Mouse (Mus musculus) MEL (cell line): Measurements from ENCODE around the gene Gpn2. TPM values are rescaled to one million over a fixed set of nuclear protein-coding genes. Genes with fewer than 3 reads are reported as not detected.

ENCODE experiments used
- DNase-seq: peaks from one replicate; pipeline ENCODE4 v3.0.0; 2011; ENCODE audit warnings: low read depth, low spot score
- H3K27ac ChIP-seq: 2 replicates; pipeline ENCODE4 v1.5.1; 2012; ENCODE audit warnings: low read depth, mild to moderate bottlenecking, control low read depth, low read length, moderate library complexity; ENCODE audit not compliant: control insufficient read depth
- H3K27me3 ChIP-seq, 2 experiments: fragments of 150-350 bp in 1 of 2; sonication (generic) in 1 of 2; 2 replicates each; pipeline ENCODE4 v1.6.1; 2012; ENCODE audit warnings: low read length in 2 of 2, mild to moderate bottlenecking in 2 of 2, improper control_type of control experiment in 1 of 2, moderate library complexity in 1 of 2; ENCODE audit not compliant: insufficient read depth in 2 of 2, control insufficient read depth in 1 of 2
- H3K36me3 ChIP-seq, 2 experiments: 2 replicates each; pipeline ENCODE4 v1.6.1; 2012 to 2014; ENCODE audit warnings: low read length in 2 of 2, improper control_type of control experiment in 1 of 2, inconsistent platforms in 1 of 2, mild to moderate bottlenecking in 1 of 2; ENCODE audit not compliant: insufficient read depth in 2 of 2, control insufficient read depth in 1 of 2
- H3K4me1 ChIP-seq, 2 experiments: fragments of 150-350 bp in 1 of 2; sonication (generic) in 1 of 2; 2 replicates each; pipeline ENCODE4 v1.6.1; 2012; ENCODE audit warnings: low read length in 2 of 2, improper control_type of control experiment in 1 of 2, mild to moderate bottlenecking in 1 of 2; ENCODE audit not compliant: insufficient read depth in 2 of 2, control insufficient read depth in 1 of 2
- H3K4me3 ChIP-seq, 2 experiments: fragments of 150-350 bp in 1 of 2; sonication (generic) in 1 of 2; 2 replicates each; pipeline ENCODE4 v1.5.1; 2012; ENCODE audit warnings: low read depth in 2 of 2, low read length in 2 of 2, mild to moderate bottlenecking in 2 of 2, moderate library complexity in 2 of 2, control low read depth in 1 of 2, improper control_type of control experiment in 1 of 2; ENCODE audit not compliant: control insufficient read depth in 1 of 2, insufficient read depth in 1 of 2
- H3K79me2 ChIP-seq: 2 replicates; pipeline ENCODE4 v1.6.1; 2012; ENCODE audit warnings: mild to moderate bottlenecking, low read length, moderate library complexity; ENCODE audit not compliant: control insufficient read depth, poor library complexity, insufficient read depth
- H3K9ac ChIP-seq: 2 replicates; pipeline ENCODE4 v1.6.1; 2012; ENCODE audit warnings: low read depth, mild to moderate bottlenecking, control low read depth, low read length, moderate library complexity; ENCODE audit not compliant: control insufficient read depth, poor library complexity, severe bottlenecking
- H3K9me3 ChIP-seq: fragments of 150-350 bp; sonication (generic); replicated peaks from 2 replicates; pipeline ENCODE4 v1.6.1; 2012; ENCODE audit warnings: mild to moderate bottlenecking, low read length, improper control_type of control experiment, moderate library complexity; ENCODE audit not compliant: insufficient read depth
- BHLHE40 ChIP-seq: IDR thresholded peaks from 2 replicates; pipeline ENCODE4 v1.6.1; 2012; ENCODE audit warnings: low read depth, mild to moderate bottlenecking, inconsistent platforms, low read length, improper control_type of control experiment, borderline replicate concordance
- CHD1 ChIP-seq: IDR thresholded peaks from 2 replicates; pipeline ENCODE4 v1.6.1; 2012; ENCODE audit warnings: low read depth, mild to moderate bottlenecking, inconsistent platforms, low read length, improper control_type of control experiment
- CTCF ChIP-seq, 3 experiments: IDR thresholded peaks in 2 of 3; conservative IDR thresholded peaks in 1 of 3; 2 replicates each; pipeline ENCODE4 v1.5.1; 2011 to 2012; ENCODE audit warnings: low read length in 3 of 3, low read depth in 2 of 3, mild to moderate bottlenecking in 2 of 3, improper control_type of control experiment in 1 of 3, inconsistent platforms in 1 of 3, mixed read lengths in 1 of 3, moderate library complexity in 1 of 3; ENCODE audit not compliant: control insufficient read depth in 1 of 3, insufficient read depth in 1 of 3, poor library complexity in 1 of 3, severe bottlenecking in 1 of 3
- E2F4 ChIP-seq: IDR thresholded peaks from 2 replicates; pipeline ENCODE4 v1.6.1; 2011; ENCODE audit warnings: low read depth, low read length, improper control_type of control experiment, borderline replicate concordance
- ELF1 ChIP-seq: IDR thresholded peaks from 2 replicates; pipeline ENCODE4 v1.6.1; 2014; ENCODE audit warnings: low read depth, mild to moderate bottlenecking, inconsistent platforms, low read length, improper control_type of control experiment, moderate library complexity
- EP300 ChIP-seq, 2 experiments: IDR thresholded peaks; 2 replicates each; pipeline ENCODE4 v1.6.1; 2011; ENCODE audit warnings: improper control_type of control experiment in 2 of 2, low read length in 2 of 2, low read depth in 1 of 2, mild to moderate bottlenecking in 1 of 2
- ETS1 ChIP-seq: IDR thresholded peaks from 2 replicates; pipeline ENCODE4 v1.6.1; 2012; ENCODE audit warnings: low read depth, mild to moderate bottlenecking, inconsistent platforms, low read length, improper control_type of control experiment, moderate library complexity
- GATA1 ChIP-seq: IDR thresholded peaks from 2 replicates; pipeline ENCODE4 v1.6.1; 2011; ENCODE audit warnings: low read depth, low read length, improper control_type of control experiment
- HCFC1 ChIP-seq: IDR thresholded peaks from 2 replicates; pipeline ENCODE4 v1.6.1; 2012; ENCODE audit warnings: low read depth, mild to moderate bottlenecking, inconsistent platforms, low read length, improper control_type of control experiment, moderate library complexity
- JUND ChIP-seq: IDR thresholded peaks from 2 replicates; pipeline ENCODE4 v1.6.1; 2011; ENCODE audit warnings: low read depth, mild to moderate bottlenecking, improper control_type of control experiment, low read length
- MAX ChIP-seq: IDR thresholded peaks from 2 replicates; pipeline ENCODE4 v1.6.1; 2011; ENCODE audit warnings: low read length, improper control_type of control experiment
- MAZ ChIP-seq: IDR thresholded peaks from 2 replicates; pipeline ENCODE4 v1.6.1; 2012; ENCODE audit warnings: low read depth, mild to moderate bottlenecking, inconsistent platforms, low read length, improper control_type of control experiment
- MXI1 ChIP-seq: IDR thresholded peaks from 2 replicates; pipeline ENCODE4 v1.6.1; 2011; ENCODE audit warnings: mild to moderate bottlenecking, low read depth, low read length, improper control_type of control experiment
- MYC ChIP-seq: IDR thresholded peaks from 2 replicates; pipeline ENCODE4 v1.6.1; 2011; ENCODE audit warnings: low read depth, mild to moderate bottlenecking, low read length, improper control_type of control experiment, moderate library complexity
- NELFE ChIP-seq: IDR thresholded peaks from 2 replicates; pipeline ENCODE4 v1.6.1; 2011; ENCODE audit warnings: low read depth, low read length, improper control_type of control experiment
- NRF1 ChIP-seq: IDR thresholded peaks from 2 replicates; pipeline ENCODE4 v1.6.1; 2014; ENCODE audit warnings: low read depth, mild to moderate bottlenecking, inconsistent platforms, low read length, improper control_type of control experiment, moderate library complexity; ENCODE audit not compliant: poor library complexity, insufficient read depth, severe bottlenecking
- POLR2A ChIP-seq, 2 experiments: IDR thresholded peaks; 2 replicates each; pipeline ENCODE4 v1.6.1; 2011 to 2012; ENCODE audit warnings: low read length in 2 of 2, mild to moderate bottlenecking in 2 of 2, control low read depth in 1 of 2, improper control_type of control experiment in 1 of 2, low read depth in 1 of 2, moderate library complexity in 1 of 2; ENCODE audit not compliant: control insufficient read depth in 1 of 2, insufficient read depth in 1 of 2, poor library complexity in 1 of 2
- POLR2AphosphoS5 ChIP-seq: IDR thresholded peaks from 2 replicates; pipeline ENCODE4 v1.6.1; 2012; ENCODE audit warnings: low read depth, borderline replicate concordance, mild to moderate bottlenecking, inconsistent platforms, low read length, moderate library complexity, mixed read lengths
- SIN3A ChIP-seq: IDR thresholded peaks from 2 replicates; pipeline ENCODE4 v1.6.1; 2012; ENCODE audit warnings: low read length, improper control_type of control experiment, inconsistent platforms
- SMC3 ChIP-seq: IDR thresholded peaks from 2 replicates; pipeline ENCODE4 v1.6.1; 2011; ENCODE audit warnings: low read depth, low read length, improper control_type of control experiment
- TAL1 ChIP-seq: IDR thresholded peaks from 2 replicates; pipeline ENCODE4 v1.6.1; 2012; ENCODE audit warnings: mild to moderate bottlenecking, inconsistent platforms, low read length, moderate library complexity, mixed read lengths
- TCF12 ChIP-seq: IDR thresholded peaks from 2 replicates; pipeline ENCODE4 v1.6.1; 2014; ENCODE audit warnings: low read depth, mild to moderate bottlenecking, inconsistent platforms, low read length, improper control_type of control experiment, moderate library complexity
- USF1 ChIP-seq: IDR thresholded peaks from 2 replicates; pipeline ENCODE4 v1.6.1; 2014; ENCODE audit warnings: low read depth, mild to moderate bottlenecking, inconsistent platforms, low read length, improper control_type of control experiment, moderate library complexity
- USF2 ChIP-seq, 2 experiments: IDR thresholded peaks; 2 replicates each; pipeline ENCODE4 v1.6.1; 2011 to 2012; ENCODE audit warnings: improper control_type of control experiment in 2 of 2, low read length in 2 of 2, borderline replicate concordance in 1 of 2, inconsistent platforms in 1 of 2, low read depth in 1 of 2, mild to moderate bottlenecking in 1 of 2; ENCODE audit not compliant: insufficient read depth in 1 of 2
- ZC3H11A ChIP-seq: IDR thresholded peaks from 2 replicates; pipeline ENCODE4 v1.6.1; 2012; ENCODE audit warnings: low read depth, mild to moderate bottlenecking, inconsistent platforms, low read length, improper control_type of control experiment
- ZMIZ1 ChIP-seq: IDR thresholded peaks from 2 replicates; pipeline ENCODE4 v1.6.1; 2012; ENCODE audit warnings: low read depth, mild to moderate bottlenecking, inconsistent platforms, low read length, improper control_type of control experiment, moderate library complexity
- ZNF384 ChIP-seq: IDR thresholded peaks from 2 replicates; pipeline ENCODE4 v1.6.1; 2012; ENCODE audit warnings: low read depth, mild to moderate bottlenecking, inconsistent platforms, low read length, improper control_type of control experiment
- polyA plus RNA-seq, 2 experiments: library from polyadenylated mRNA; stranded (reverse) in 1 of 2; unstranded in 1 of 2; fragments of >175 nt in 1 of 2; fragments of >200 nt in 1 of 2; gene quantifications; 2 replicates each; pipeline versions ENCODE4 v1.2.1 to v1.2.4; 2012; ENCODE audit warnings: low replicate concordance in 2 of 2, low read depth in 1 of 2; ENCODE audit not compliant: insufficient read length in 2 of 2, insufficient read depth in 1 of 2, missing spikeins in 1 of 2
- total RNA-seq: library from RNA; depleted of rRNA; stranded (reverse); fragments of 300-350 nt; gene quantifications from 2 replicates; pipeline ENCODE4 v1.2.3, GENCODE M21; 2012

Gene Gpn2
- total and polyA plus RNA-seq, 3 experiments: 28.6 to 43.3 TPM; not detected in 1

GRCm38 (mm10) chr4:133599571-133600073 is 15.5 kb downstream of the Gpn2 start:
- H3K4me3 ChIP-seq: peak overlapping the region; percentile 63 to 78
- no peaks in the 10 kb centered on the region for H3K27me3 ChIP-seq
- no peak for TF ChIP-seq SMC3
- peak; percentile 69 for TF ChIP-seq NELFE
- TF ChIP-seq HCFC1: peak; percentile 72
- no peak; the same call in 1 of the 2 replicates for TF ChIP-seq SIN3A
- no peak for TF ChIP-seq USF2 (IDR thresholded peaks at IDR 0.05; ENCODE audit: borderline replicate concordance in 1 of 2, insufficient read depth in 1 of 2, low read depth in 1 of 2, low read length in 2 of 2)
- TF ChIP-seq EP300 (IDR thresholded peaks at IDR 0.05; ENCODE audit: low read depth in 1 of 2, low read length in 2 of 2): no peak
- TF ChIP-seq GATA1: no peak
- no peak for TF ChIP-seq MYC
- 0 out of 2 replicates have a peak, but pooled peaks have one; percentile 11 for TF ChIP-seq MXI1
- TF ChIP-seq MAX: no peak
- TF ChIP-seq ZMIZ1: 0 out of 2 replicates have a peak, but pooled peaks have one; percentile 16
- no peak for TF ChIP-seq ZNF384
- no peak for TF ChIP-seq ETS1
- TF ChIP-seq CHD1: no peak
- TF ChIP-seq JUND: no peak
- TF ChIP-seq ZC3H11A: no peak
- peak in 1 of 2 experiments; percentile 70; a peak in 2 of 4 replicates for TF ChIP-seq POLR2A (IDR thresholded peaks at IDR 0.05; ENCODE audit: control insufficient read depth in 1 of 2, insufficient read depth in 1 of 2, low read depth in 1 of 2, low read length in 2 of 2, poor library complexity in 1 of 2)
- TF ChIP-seq POLR2AphosphoS5: no peak
- TF ChIP-seq MAZ: peak; percentile 83; the same call in 1 of the 2 replicates
- no peak for TF ChIP-seq CTCF (IDR thresholded peaks at IDR 0.05 in 2 of 3, conservative IDR thresholded peaks at IDR 0.05 in 1 of 3; ENCODE audit: control insufficient read depth in 1 of 3, insufficient read depth in 1 of 3, low read depth in 2 of 3, low read length in 3 of 3, poor library complexity in 1 of 3, severe bottlenecking in 1 of 3)
- peak; percentile 37; the same call in 1 of the 2 replicates for TF ChIP-seq ELF1
- 0 out of 2 replicates have a peak, but pooled peaks have one; percentile 27 for TF ChIP-seq NRF1
- TF ChIP-seq TAL1: no peak
- no peak for TF ChIP-seq USF1
- no peak for TF ChIP-seq E2F4
- TF ChIP-seq TCF12: 0 out of 2 replicates have a peak, but pooled peaks have one; percentile 4
- TF ChIP-seq BHLHE40: no peak
- no peak overlapping the region for H3K27ac ChIP-seq
- DNase-seq: peak; percentile 92
- H3K9me3 ChIP-seq: no peaks in the 10 kb centered on the region
- peak overlapping the region; percentile 67 for H3K9ac ChIP-seq
- H3K36me3 ChIP-seq: no peaks in the 10 kb centered on the region; a peak in 1 of 4 replicates
- no peaks in the 10 kb centered on the region; the same call in 1 of the 2 replicates for H3K79me2 ChIP-seq
- peaks cover 0 to 3% of the 10 kb centered on the region in 2 experiments; a peak in 1 of 4 replicates for H3K4me1 ChIP-seq
